Comparison of ENCODE assay signal across 19 mouse cellular contexts in the genomic region with DNA sequence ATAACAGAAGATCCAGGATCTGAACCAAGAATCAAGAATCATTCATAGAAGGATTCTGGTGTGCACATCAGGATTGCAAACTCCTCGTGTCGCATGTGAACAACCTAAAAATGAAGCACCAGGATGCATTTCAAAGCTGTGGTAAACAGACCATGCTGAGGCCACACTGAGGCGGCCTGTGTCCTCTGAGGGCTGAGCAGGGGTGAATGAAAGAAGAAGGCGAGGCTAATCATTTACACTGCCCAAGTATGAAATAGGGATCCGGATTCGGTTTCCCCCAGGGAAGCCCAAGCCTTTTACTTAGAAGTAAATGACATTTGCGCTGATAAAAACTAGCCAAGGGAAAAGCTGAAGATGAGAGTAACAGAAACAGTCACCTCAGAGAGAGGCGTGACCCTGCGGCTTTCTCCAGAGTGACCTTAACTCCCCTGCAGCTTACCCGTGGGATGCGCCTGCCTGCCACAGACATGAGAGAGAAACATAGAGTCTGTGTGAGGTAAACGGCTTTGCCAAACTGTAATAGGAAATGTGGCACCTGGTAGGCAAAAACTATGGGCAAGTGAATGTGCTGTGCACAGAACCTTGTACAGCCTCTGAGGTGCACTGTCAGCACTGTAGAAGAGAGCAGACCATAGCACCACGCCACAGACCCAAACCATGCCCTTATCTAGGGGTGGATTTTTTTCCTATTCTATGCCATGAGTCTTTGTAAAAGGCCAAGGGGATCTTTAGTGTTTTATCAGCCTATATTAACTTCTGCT.
A peak's percentile ranks its signal among the peaks of the same experiment; 100 is the strongest.
DNase-seq lines count a peak whose midpoint lies in the region; ATAC-seq lines count a peak whose summit lies in the region.
"Had no signal": no experiment of that assay in that cellular context is flagged by ENCODE, and none has a peak within 500 bp of the region (broad histone marks: within the 10 kb centered on the region; RNA-seq: fewer than 3 reads in every experiment).

No protein-coding gene starts in this region.

- no peaks in the 10 kb centered on the region for H3K36me3 ChIP-seq in kidney, embryonic 15.5 days
- H3K36me3 ChIP-seq: embryonic facial prominence, embryonic 12.5 days; forebrain, embryonic 15.5 days; hindbrain, embryonic 13.5 days had no signal

- no peaks in the 10 kb centered on the region for H3K27me3 ChIP-seq in kidney, embryonic 15.5 days
- H3K27me3 ChIP-seq: CH12.LX; embryonic facial prominence, embryonic 12.5 days; forebrain, embryonic 15.5 days; hindbrain, embryonic 13.5 days; Patski had no signal

- no peak for DNase-seq in kidney, adult 18-20 months
- peak; percentile 53 to 63 for DNase-seq in kidney, postnatal 4 days
- no peak for DNase-seq in kidney, adult 8-10 months
- peak; percentile 8 for DNase-seq in retina, postnatal 1 day
- no peak for DNase-seq in retina, embryonic 14.5 days (ENCODE audit: low spot score)
- DNase-seq in heart, postnatal 4 days: no peak
- DNase-seq: adrenal gland, postnatal 14 days; cerebellum, adult 2 months; cerebellum, postnatal 10 days; gastrocnemius, postnatal 36 days; heart, adult 11 months; heart, postnatal 10 days had no signal

- H3K9me3 ChIP-seq in kidney, embryonic 15.5 days (replicated peaks): no peaks in the 10 kb centered on the region
- H3K9me3 ChIP-seq: embryonic facial prominence, embryonic 12.5 days; forebrain, embryonic 15.5 days; hindbrain, embryonic 13.5 days had no signal

- no peak overlapping the region for H3K4me3 ChIP-seq in kidney, embryonic 15.5 days (replicated peaks)
- H3K4me3 ChIP-seq: embryonic facial prominence, embryonic 12.5 days; forebrain, embryonic 15.5 days; hindbrain, embryonic 13.5 days had no signal

- ATAC-seq in kidney, embryonic 15.5 days (replicated peaks; ENCODE audit: low FRiP score): peak; percentile 87
- ATAC-seq: activated CD4-positive, CD25-positive, alpha-beta regulatory T cell, adult 4 months; forebrain, embryonic 15.5 days; Patski had no signal

- no peak overlapping the region for H3K4me2 ChIP-seq in kidney, embryonic 15.5 days
- H3K4me2 ChIP-seq: embryonic facial prominence, embryonic 12.5 days; forebrain, embryonic 15.5 days; hindbrain, embryonic 13.5 days had no signal

- no peaks in the 10 kb centered on the region for H3K4me1 ChIP-seq in kidney, embryonic 15.5 days
- H3K4me1 ChIP-seq: embryonic facial prominence, embryonic 12.5 days; forebrain, embryonic 15.5 days; hindbrain, embryonic 13.5 days had no signal

- WGBS in kidney, embryonic 15.5 days: 43% methylated on average over 13 of the region's 13 CpGs

- H3K9ac ChIP-seq in kidney, embryonic 15.5 days: no peak overlapping the region
- H3K9ac ChIP-seq: embryonic facial prominence, embryonic 12.5 days; forebrain, embryonic 15.5 days; hindbrain, embryonic 13.5 days had no signal

- no peak overlapping the region for H3K27ac ChIP-seq in kidney, embryonic 15.5 days
- H3K27ac ChIP-seq: embryonic facial prominence, embryonic 12.5 days; forebrain, embryonic 15.5 days; hindbrain, embryonic 13.5 days had no signal

Comparison
In these comparisons a context has a peak if more than half of its experiments do, and no peak if none do; other contexts are left out.
1. DNase-seq: peak in kidney, postnatal 4 days (2 of 2) and retina, postnatal 1 day (single experiment); none in kidney, adult 18-20 months (single experiment), kidney, adult 8-10 months (0 of 2), retina, embryonic 14.5 days (single experiment) and heart, postnatal 4 days (single experiment).